Mouse (Mus musculus): Measurements from ENCODE around the gene Itk.

Itk gene

GRCm38 (mm10) chr11:46278709-46279108 is 110.6 kb downstream of the Itk start:
- in situ Hi-C loops (cut with MboI): no loop called here

- in situ Hi-C loops (cut with MboI): no loop called here
These were observed 111.2 kb downstream of the Itk start for GRCm38 (mm10) chr11:46278140-46278539.

- in situ Hi-C loops (cut with MboI): no loop called here
These were observed 112.5 kb downstream of the Itk start for GRCm38 (mm10) chr11:46276778-46277177.

GRCm38 (mm10) chr11:46276168-46276567 is 113.1 kb downstream of the Itk start:
- in situ Hi-C loops (cut with MboI): no loop called here

GRCm38 (mm10) chr11:46275302-46275701 is 114.0 kb downstream of the Itk start:
- in situ Hi-C loops (cut with MboI): no loop called here
